9 mouse cellular contexts compared by ENCODE assay signal in genomic region chr5:135935176-135935523, GRCm38 (mm10). TPM values are rescaled to one million over a fixed set of nuclear protein-coding genes. Genes with fewer than 3 reads are reported as not detected.
DNase-seq lines count a peak whose midpoint lies in the region; ATAC-seq and TF ChIP-seq lines count a peak whose summit lies in the region.
"Had no signal": no experiment of that assay in that cellular context is flagged by ENCODE, and none has a peak within 500 bp of the region (broad histone marks: within the 10 kb centered on the region; RNA-seq: fewer than 3 reads in every experiment).

No protein-coding gene starts in this region.

- WGBS in heart, embryonic 13.5 days: 51% methylated on average over 7 of the region's 7 CpGs
- 53% methylated on average over 7 of the region's 7 CpGs for WGBS in hindbrain, embryonic 13.5 days
- 59% methylated on average over 7 of the region's 7 CpGs for whole genome bisulfite sequencing in midbrain, embryonic 11.5 days

- no peaks in the 10 kb centered on the region for H3K9me3 ChIP-seq in heart, embryonic 13.5 days
- H3K9me3 ChIP-seq in MEL (replicated peaks; ENCODE audit: insufficient read depth, low read length): no peaks in the 10 kb centered on the region
- no peaks in the 10 kb centered on the region for H3K9me3 ChIP-seq in hindbrain, embryonic 13.5 days
- H3K9me3 ChIP-seq in midbrain, embryonic 11.5 days (ENCODE audit: control insufficient read depth, low read length): no peaks in the 10 kb centered on the region

- H3K9ac ChIP-seq in heart, embryonic 13.5 days: peak overlapping the region; percentile 63
- H3K9ac ChIP-seq in MEL (ENCODE audit: control insufficient read depth, low read depth, low read length, poor library complexity, severe bottlenecking): peak overlapping the region; percentile 92
- peak overlapping the region; percentile 95 for H3K9ac ChIP-seq in hindbrain, embryonic 13.5 days
- peak overlapping the region; percentile 42; the same call in 1 of the 2 replicates for H3K9ac ChIP-seq in midbrain, embryonic 11.5 days (ENCODE audit: low read length)

- no peak for ATAC-seq in heart, embryonic 13.5 days (ENCODE audit: extremely low read depth, insufficient number of reproducible peaks, low FRiP score, low TSS enrichment)
- ATAC-seq in hindbrain, embryonic 13.5 days (ENCODE audit: low FRiP score): peak; percentile 39
- no peak; the same call in 1 of the 2 replicates for ATAC-seq in midbrain, embryonic 11.5 days (ENCODE audit: low FRiP score)

- peak in 1 of 2 experiments; percentile 2; a peak in 1 of 4 replicates for TF ChIP-seq EP300 in MEL (IDR thresholded peaks at IDR 0.05; ENCODE audit: low read depth in 1 of 2, low read length in 2 of 2)

- H3K27ac ChIP-seq in heart, embryonic 13.5 days (replicated peaks): peak overlapping the region; percentile 97
- peak overlapping the region; percentile 92 for H3K27ac ChIP-seq in MEL (ENCODE audit: control insufficient read depth, low read depth, low read length)
- peak overlapping the region; percentile 98 for H3K27ac ChIP-seq in hindbrain, embryonic 13.5 days
- H3K27ac ChIP-seq in midbrain, embryonic 11.5 days (ENCODE audit: low read depth, low read length): peak overlapping the region; percentile 90; the same call in 1 of the 2 replicates

- peak overlapping the region; percentile 90 for H3K4me3 ChIP-seq in heart, embryonic 13.5 days
- peak overlapping the region; percentile 49 to 70 for H3K4me3 ChIP-seq in MEL (ENCODE audit: control insufficient read depth in 1 of 2, insufficient read depth in 1 of 2, low read depth in 2 of 2, low read length in 2 of 2)
- peak overlapping the region; percentile 94 for H3K4me3 ChIP-seq in hindbrain, embryonic 13.5 days
- H3K4me3 ChIP-seq in midbrain, embryonic 11.5 days (ENCODE audit: low read depth, low read length): peak overlapping the region; percentile 69

- DNase-seq in heart, postnatal 36 days: no peak
- no peak for DNase-seq in MEL (ENCODE audit: low read depth, low spot score)
- no peak for DNase-seq in midbrain, embryonic 11.5 days (ENCODE audit: low spot score, missing footprints)
- no peak for DNase-seq in adrenal gland, adult (ENCODE audit: inconsistent age in 2 of 2, low spot score in 1 of 2)
- no peak for DNase-seq in right cerebral cortex, postnatal 4 days
- no peak for DNase-seq in right cerebral cortex, postnatal 36 days (ENCODE audit: low spot score in 2 of 2)

- TF ChIP-seq RAD21 in MEL (IDR thresholded peaks at IDR 0.05; ENCODE audit: low read depth, low read length): no peak

- peak overlapping the region; percentile 88 for H3K4me2 ChIP-seq in heart, embryonic 13.5 days
- peak overlapping the region; percentile 49 for H3K4me2 ChIP-seq in hindbrain, embryonic 13.5 days
- peak overlapping the region; percentile 51; the same call in 1 of the 2 replicates for H3K4me2 ChIP-seq in midbrain, embryonic 11.5 days

- H3K27me3 ChIP-seq in heart, embryonic 13.5 days (replicated peaks): no peaks in the 10 kb centered on the region
- no peaks in the 10 kb centered on the region for H3K27me3 ChIP-seq in MEL (ENCODE audit: control insufficient read depth in 1 of 2, insufficient read depth in 2 of 2, low read length in 2 of 2)
- no peaks in the 10 kb centered on the region for H3K27me3 ChIP-seq in hindbrain, embryonic 13.5 days
- no peaks in the 10 kb centered on the region for H3K27me3 ChIP-seq in midbrain, embryonic 11.5 days (ENCODE audit: control insufficient read depth, insufficient read depth, low read length)

- peaks cover 39% of the 10 kb centered on the region for H3K79me2 ChIP-seq in MEL (ENCODE audit: control insufficient read depth, insufficient read depth, low read length, poor library complexity)

- H3K4me1 ChIP-seq in heart, embryonic 13.5 days: peaks cover 36% of the 10 kb centered on the region
- peaks cover 4 to 24% of the 10 kb centered on the region in 2 experiments for H3K4me1 ChIP-seq in MEL (ENCODE audit: control insufficient read depth in 1 of 2, insufficient read depth in 2 of 2, low read length in 2 of 2)
- H3K4me1 ChIP-seq in hindbrain, embryonic 13.5 days (replicated peaks): peaks cover 34% of the 10 kb centered on the region
- peaks cover 21% of the 10 kb centered on the region for H3K4me1 ChIP-seq in midbrain, embryonic 11.5 days (ENCODE audit: control insufficient read depth, insufficient read depth, low read length)

- peaks cover 23% of the 10 kb centered on the region for H3K36me3 ChIP-seq in heart, embryonic 13.5 days
- H3K36me3 ChIP-seq in MEL (ENCODE audit: control insufficient read depth in 1 of 2, insufficient read depth in 2 of 2, low read length in 2 of 2): peaks cover 13 to 33% of the 10 kb centered on the region in 2 experiments
- H3K36me3 ChIP-seq in hindbrain, embryonic 13.5 days: peaks cover 17% of the 10 kb centered on the region
- H3K36me3 ChIP-seq in midbrain, embryonic 11.5 days (ENCODE audit: control insufficient read depth, insufficient read depth, low read length): peaks cover 13% of the 10 kb centered on the region; the same call in 1 of the 2 replicates

- intact Hi-C loops in heart, postnatal 36 days (cut with DNase I): loop anchor here (1.0 kb wide), 1 partner anchor 21 kb away; no protein-coding TSS in a partner anchor

- TF ChIP-seq POLR2A in MEL (IDR thresholded peaks at IDR 0.05; ENCODE audit: control insufficient read depth in 1 of 2, insufficient read depth in 1 of 2, low read depth in 1 of 2, low read length in 2 of 2, poor library complexity in 1 of 2): no peak; a peak in 1 of 4 replicates

- no peak for TF ChIP-seq CTCF in MEL (IDR thresholded peaks at IDR 0.05 in 2 of 3, conservative IDR thresholded peaks at IDR 0.05 in 1 of 3; ENCODE audit: control insufficient read depth in 1 of 3, insufficient read depth in 1 of 3, low read depth in 2 of 3, low read length in 3 of 3, poor library complexity in 1 of 3, severe bottlenecking in 1 of 3)

TF ChIP-seq in MEL, 35 proteins besides CTCF, POLR2A, EP300 and RAD21:
- no peak for TF ChIP-seq ZKSCAN1 (IDR thresholded peaks at IDR 0.05; ENCODE audit: low read depth, low read length)
- peak; percentile 39; the same call in 1 of the 2 replicates for TF ChIP-seq TBP (IDR thresholded peaks at IDR 0.05; ENCODE audit: low read depth, low read length)
- TF ChIP-seq NELFE (IDR thresholded peaks at IDR 0.05; ENCODE audit: low read depth, low read length): peak; percentile 34; the same call in 1 of the 2 replicates
TF ChIP-seq in MEL: peak in this region for 2.

RNA-seq across cellular contexts. Expression of gene Ywhag, which starts 0.7 kb away (rescaled TPM):
- 157 and 163 TPM in 2 replicates for polyA plus RNA-seq in heart, embryonic 13.5 days (2015; fragmentation: Nextera tagmentation; extraction: Ambion mirVana)
- total RNA-seq in heart, postnatal 36 days (2021): 100 to 1,000 TPM; 279 to 282 TPM
- total RNA-seq in MEL (2012; rRNA removed): 109 and 116 TPM in 2 replicates
- 100 to 1,000 TPM; 268 to 295 TPM for polyA plus RNA-seq in MEL (2012; ENCODE audit: insufficient read depth in 1 of 2, insufficient read length in 2 of 2, low read depth in 1 of 2, low replicate concordance in 2 of 2, missing spikeins in 1 of 2)
- polyA plus RNA-seq in hindbrain, embryonic 13.5 days (2015; fragmentation: Nextera tagmentation; extraction: Ambion mirVana): 646 and 674 TPM in 2 replicates
- polyA plus RNA-seq in midbrain, embryonic 11.5 days (2014; fragmentation: Nextera tagmentation; extraction: Ambion mirVana): 182 and 188 TPM in 2 replicates

RNA-seq across cellular contexts. Expression of gene Ssc4d, which starts 39.2 kb away (rescaled TPM):
- 1.0 and 1.1 TPM in 2 replicates for polyA plus RNA-seq in heart, embryonic 13.5 days (2015; fragmentation: Nextera tagmentation; extraction: Ambion mirVana)
- total RNA-seq in heart, postnatal 36 days (2021): under 1 TPM; 0.58 to 0.68 TPM
- total RNA-seq in MEL (2012; rRNA removed): 0.95 and 1.1 TPM in 2 replicates
- polyA plus RNA-seq in MEL (2012; ENCODE audit: insufficient read depth in 1 of 2, insufficient read length in 2 of 2, low read depth in 1 of 2, low replicate concordance in 2 of 2, missing spikeins in 1 of 2): 1 to 10 TPM in 1 of 2 experiments, not detected in 1; 2.1 TPM
- polyA plus RNA-seq in hindbrain, embryonic 13.5 days (2015; fragmentation: Nextera tagmentation; extraction: Ambion mirVana): 0.61 and 1.4 TPM in 2 replicates
- 0.68 and 0.86 TPM in 2 replicates for polyA plus RNA-seq in midbrain, embryonic 11.5 days (2014; fragmentation: Nextera tagmentation; extraction: Ambion mirVana)

RNA-seq across cellular contexts. Expression of gene Zp3, which starts 44.7 kb away (rescaled TPM):
- polyA plus RNA-seq in heart, embryonic 13.5 days (2015; fragmentation: Nextera tagmentation; extraction: Ambion mirVana): 0.11 TPM in 1 of 2 replicates, not detected in the other
- not detected for total RNA-seq in heart, postnatal 36 days (2021)
- not detected in 2 replicates for total RNA-seq in MEL (2012; rRNA removed)
- polyA plus RNA-seq in MEL (2012; ENCODE audit: insufficient read depth in 1 of 2, insufficient read length in 2 of 2, low read depth in 1 of 2, low replicate concordance in 2 of 2, missing spikeins in 1 of 2): not detected
- 0.17 TPM in 1 of 2 replicates, not detected in the other for polyA plus RNA-seq in hindbrain, embryonic 13.5 days (2015; fragmentation: Nextera tagmentation; extraction: Ambion mirVana)
- not detected in 2 replicates for polyA plus RNA-seq in midbrain, embryonic 11.5 days (2014; fragmentation: Nextera tagmentation; extraction: Ambion mirVana)
- total RNA-seq: hematopoietic stem cell, adult 5-6 weeks had no signal

RNA-seq across cellular contexts. Expression of gene Hspb1, which starts 47.4 kb away (rescaled TPM):
- polyA plus RNA-seq in heart, embryonic 13.5 days (2015; fragmentation: Nextera tagmentation; extraction: Ambion mirVana): 863 and 944 TPM in 2 replicates
- total RNA-seq in heart, postnatal 36 days (2021): 100 to 1,000 TPM; 406 to 459 TPM
- total RNA-seq in MEL (2012; rRNA removed): not detected in 2 replicates
- not detected for polyA plus RNA-seq in MEL (2012; ENCODE audit: insufficient read depth in 1 of 2, insufficient read length in 2 of 2, low read depth in 1 of 2, low replicate concordance in 2 of 2, missing spikeins in 1 of 2)
- polyA plus RNA-seq in hindbrain, embryonic 13.5 days (2015; fragmentation: Nextera tagmentation; extraction: Ambion mirVana): 8.9 and 10.3 TPM in 2 replicates
- polyA plus RNA-seq in midbrain, embryonic 11.5 days (2014; fragmentation: Nextera tagmentation; extraction: Ambion mirVana): 8.7 and 9.9 TPM in 2 replicates
- total RNA-seq: hematopoietic stem cell, adult 5-6 weeks had no signal

RNA-seq across cellular contexts. Expression of gene Dtx2, which starts 59.5 kb away (rescaled TPM):
- 23.0 and 23.9 TPM in 2 replicates for polyA plus RNA-seq in heart, embryonic 13.5 days (2015; fragmentation: Nextera tagmentation; extraction: Ambion mirVana)
- total RNA-seq in heart, postnatal 36 days (2021): 1 to 10 TPM; 7.2 to 7.9 TPM
- 11.4 and 11.9 TPM in 2 replicates for total RNA-seq in MEL (2012; rRNA removed)
- polyA plus RNA-seq in MEL (2012; ENCODE audit: insufficient read depth in 1 of 2, insufficient read length in 2 of 2, low read depth in 1 of 2, low replicate concordance in 2 of 2, missing spikeins in 1 of 2): 10 to 100 TPM in 1 of 2 experiments, not detected in 1; 17.2 TPM
- 25.6 and 28.3 TPM in 2 replicates for polyA plus RNA-seq in hindbrain, embryonic 13.5 days (2015; fragmentation: Nextera tagmentation; extraction: Ambion mirVana)
- polyA plus RNA-seq in midbrain, embryonic 11.5 days (2014; fragmentation: Nextera tagmentation; extraction: Ambion mirVana): 23.2 and 29.6 TPM in 2 replicates

Comparison
In these comparisons a context has a peak if more than half of its experiments do, and no peak if none do; other contexts are left out.
1. H3K9ac ChIP-seq: peak in every context shown above with its lines; median percentile 95 in hindbrain, embryonic 13.5 days; 92 in MEL; 63 in heart, embryonic 13.5 days; 42 in midbrain, embryonic 11.5 days.